Mouse (Mus musculus) liver, embryonic 12.5 days (tissue): Measurements from ENCODE around the gene Olfr1192-ps1. TPM values are rescaled to one million over a fixed set of nuclear protein-coding genes. Genes with fewer than 3 reads are reported as not detected.
"Not testable (repeated sequence)": the region's sequence is repeated elsewhere in the genome, so short reads cannot be mapped to it uniquely, and the experiment has no call there.

Experiments used
- ATAC-seq: fragments of 200-750 bp; cut with Nextera tagmentation; 2 replicates; pipeline ENCODE4 v1.8.0; 2017; ENCODE audit warnings: moderate number of reproducible peaks, mild to moderate bottlenecking, moderate library complexity
- H3K27ac ChIP-seq: fragments of 300-500 bp; sonication (generic); 2 replicates; pipeline ENCODE4 v1.5.1; 2016; ENCODE audit warnings: mild to moderate bottlenecking
- H3K27me3 ChIP-seq: fragments of 300-500 bp; sonication (generic); replicated peaks from 2 replicates; pipeline ENCODE4 v1.6.1; 2016; ENCODE audit warnings: mild to moderate bottlenecking, moderate library complexity
- H3K36me3 ChIP-seq: fragments of 300-500 bp; sonication (generic); 2 replicates; pipeline ENCODE4 v1.6.1; 2016; ENCODE audit warnings: mild to moderate bottlenecking, moderate library complexity
- H3K4me1 ChIP-seq: fragments of 300-500 bp; sonication (generic); 2 replicates; pipeline ENCODE4 v1.6.1; 2016
- H3K4me2 ChIP-seq: fragments of 300-500 bp; sonication (generic); 2 replicates; pipeline ENCODE4 v1.6.1; 2016; ENCODE audit warnings: mild to moderate bottlenecking, moderate library complexity
- H3K4me3 ChIP-seq: fragments of 300-500 bp; sonication (generic); 2 replicates; pipeline ENCODE4 v1.5.1; 2016; ENCODE audit warnings: mild to moderate bottlenecking, moderate library complexity
- H3K9ac ChIP-seq: fragments of 300-500 bp; sonication (generic); 2 replicates; pipeline ENCODE4 v1.6.1; 2016; ENCODE audit warnings: mild to moderate bottlenecking, moderate library complexity
- H3K9me3 ChIP-seq: fragments of 300-500 bp; sonication (generic); replicated peaks from 2 replicates; pipeline ENCODE4 v1.6.1; 2016; ENCODE audit warnings: mild to moderate bottlenecking, moderate library complexity
- WGBS: fragments of 180-500 bp; shearing (Covaris S2); methylation state at CpG from one replicate; pipeline ENCODE4 v1.1.7; 2016; ENCODE audit not compliant: insufficient replicate concordance; 5-methylcytosine and 5-hydroxymethylcytosine counted together
- polyA plus RNA-seq: library from polyadenylated mRNA; unstranded; fragments of >200 nt; fragmentation: Nextera tagmentation; extraction: Ambion mirVana; gene quantifications from 2 replicates; pipeline ENCODE4 v1.2.1, GENCODE M21; 2016

Gene Olfr1192-ps1
- polyA plus RNA-seq: not detected in 2 replicates

DNA sequence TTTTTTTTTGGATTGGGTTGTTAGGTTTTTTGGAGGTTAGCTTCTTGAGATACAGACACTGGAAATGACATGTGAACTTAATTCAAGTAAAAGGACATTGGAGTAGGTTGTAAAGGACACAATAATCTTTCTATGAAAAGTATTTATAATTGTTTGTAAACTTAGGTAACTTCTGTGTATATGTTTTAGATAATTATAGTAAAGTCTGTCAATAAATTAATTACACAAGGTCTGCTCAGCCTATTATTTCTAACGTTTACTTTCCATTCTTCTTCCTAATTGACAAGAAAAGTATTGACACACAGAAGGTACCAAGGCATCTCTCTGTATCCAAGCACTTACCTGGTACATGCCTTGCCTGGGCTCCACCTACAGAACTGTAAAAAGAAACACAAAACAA, at the start of gene Olfr1192-ps1:
Gene Olfr1192-ps1 (plus strand): TSS at position 301 of the 400 bp plus-strand sequence.
- WGBS: 41% methylated on average over 1 of the region's 1 CpGs
- Histone ChIP-seq H3K4me1 (no peaks in the 10 kb centered on the region), H3K27ac (no peak within 1 kb of the TSS), H3K27me3 (no peaks in the 10 kb centered on the region), H3K4me2 (no peak within 1 kb of the TSS), H3K9ac (no peak within 1 kb of the TSS), H3K4me3 (no peak within 1 kb of the TSS), H3K9me3 (no peaks in the 10 kb centered on the region), H3K36me3 (no peaks in the 10 kb centered on the region)
- ATAC-seq: no peak

DNA sequence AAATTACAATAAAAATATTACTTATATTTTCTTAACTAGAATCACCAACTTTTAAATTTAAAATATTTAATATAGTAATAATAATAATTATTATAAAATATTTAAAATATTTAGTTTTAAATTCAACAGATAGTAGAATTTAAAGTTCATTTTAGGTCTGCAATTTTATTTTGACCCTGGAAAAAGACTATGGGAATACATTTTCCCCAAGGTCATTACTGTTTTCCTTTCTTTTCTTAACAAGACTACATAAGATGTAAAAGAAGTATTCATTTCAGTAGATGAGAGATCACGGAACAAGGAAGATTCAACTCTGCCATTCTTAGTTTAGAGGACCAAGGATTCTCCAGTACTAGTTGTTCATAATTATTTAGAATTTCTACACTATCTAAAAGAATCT, 8.1 kb upstream of the Olfr1192-ps1 start, which contains the start of gene Olfr1191-ps1:
Gene Olfr1191-ps1 (plus strand): TSS at position 301 of the 400 bp plus-strand sequence.
- H3K27ac ChIP-seq, H3K9ac ChIP-seq, H3K4me2 ChIP-seq, H3K36me3 ChIP-seq, H3K4me3 ChIP-seq, H3K27me3 ChIP-seq, H3K4me1 ChIP-seq, ATAC-seq, H3K9me3 ChIP-seq: not testable (repeated sequence)
- WGBS: 61% methylated on average over 1 of the region's 1 CpGs

DNA sequence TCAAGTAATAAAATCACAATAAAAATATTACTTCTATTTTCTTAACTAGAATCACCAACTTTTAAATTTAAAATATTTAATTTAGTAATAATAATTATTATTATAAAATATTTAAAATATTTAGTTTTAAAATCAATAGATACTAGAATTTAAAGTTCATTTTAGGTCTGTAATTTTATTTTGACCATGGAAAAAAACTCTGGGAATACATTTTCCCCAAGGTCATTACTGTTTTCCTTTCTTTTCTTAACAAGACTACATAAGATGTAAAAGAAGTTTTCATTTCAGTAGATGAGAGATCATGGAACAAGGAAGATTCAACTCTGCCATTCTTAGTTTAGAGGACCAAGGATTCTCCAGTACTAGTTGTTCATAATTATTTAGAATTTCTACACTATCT, 27.0 kb downstream of the Olfr1192-ps1 start, which contains the start of gene Olfr1193:
Gene Olfr1193 (plus strand): TSS at position 301 of the 400 bp plus-strand sequence.
- not testable (repeated sequence) for H3K36me3 ChIP-seq, ATAC-seq, H3K4me3 ChIP-seq, H3K27me3 ChIP-seq, H3K27ac ChIP-seq, H3K4me1 ChIP-seq, H3K9me3 ChIP-seq, H3K4me2 ChIP-seq, H3K9ac ChIP-seq

DNA sequence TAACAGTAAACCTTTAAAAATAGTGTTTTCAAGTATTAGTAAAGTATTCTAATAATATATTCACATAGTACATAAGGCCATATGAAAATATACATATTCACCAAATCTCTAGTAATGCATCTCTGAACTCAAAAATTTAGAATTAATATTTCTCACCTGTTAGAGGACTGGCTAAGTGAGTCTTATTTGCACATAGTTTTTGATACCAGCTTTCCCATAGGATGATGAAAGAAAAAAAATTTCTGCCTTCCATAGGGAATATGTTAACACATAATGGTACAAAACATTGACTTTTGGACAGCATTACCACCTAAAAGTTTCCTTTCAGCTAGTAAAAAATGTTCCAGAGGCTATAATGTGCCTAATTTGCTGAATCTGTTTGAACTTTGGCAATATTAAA, 40.8 kb downstream of the Olfr1192-ps1 start, which contains the start of gene Olfr1195:
Gene Olfr1195 (minus strand): TSS at position 101 of the 400 bp plus-strand sequence.
- Histone ChIP-seq H3K36me3 (no peaks in the 10 kb centered on the region), H3K4me1 (no peaks in the 10 kb centered on the region), H3K4me3 (no peak within 1 kb of the TSS), H3K9me3 (no peaks in the 10 kb centered on the region), H3K4me2 (no peak within 1 kb of the TSS), H3K9ac (no peak within 1 kb of the TSS), H3K27me3 (no peaks in the 10 kb centered on the region), H3K27ac (no peak within 1 kb of the TSS)
- no peak for ATAC-seq

DNA sequence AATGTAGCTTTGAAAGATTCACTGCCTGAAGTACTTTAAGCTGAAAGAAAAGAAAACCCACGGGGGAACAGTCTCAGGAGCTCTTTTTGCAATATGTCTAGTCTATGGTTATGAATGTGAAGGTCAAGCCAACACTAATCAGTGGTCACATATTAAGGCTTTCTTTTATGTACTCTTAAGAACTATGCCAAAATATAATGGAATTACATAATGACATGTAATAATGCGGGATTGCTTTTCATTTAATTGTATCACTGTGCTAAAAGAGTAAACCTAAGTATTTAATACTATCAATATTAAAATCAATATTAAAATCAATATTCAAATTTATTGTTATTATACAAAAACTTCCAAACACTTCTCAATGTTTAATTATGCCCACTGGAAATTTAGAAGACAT, 56.2 kb downstream of the Olfr1192-ps1 start, which contains the start of gene Olfr1196:
Gene Olfr1196 (minus strand): TSS at position 101 of the 400 bp plus-strand sequence.
- H3K9ac ChIP-seq: no peak within 1 kb of the TSS
- no peak within 1 kb of the TSS for H3K4me2 ChIP-seq
- H3K4me1 ChIP-seq: no peaks in the 10 kb centered on the region
- 65% methylated on average over 2 of the region's 2 CpGs for WGBS
- no peaks in the 10 kb centered on the region for H3K36me3 ChIP-seq
- H3K27me3 ChIP-seq: no peaks in the 10 kb centered on the region
- no peak for ATAC-seq
- H3K27ac ChIP-seq: no peak within 1 kb of the TSS
- no peak within 1 kb of the TSS for H3K4me3 ChIP-seq
- no peaks in the 10 kb centered on the region for H3K9me3 ChIP-seq

Other genes starting within 250 kb of the Olfr1192-ps1 start
- gene Olfr1179, start 242.1 kb upstream of the Olfr1192-ps1 start, polyA plus RNA-seq: not detected in 2 replicates
- not detected in 2 replicates for gene Olfr1180, start 229.4 kb upstream of the Olfr1192-ps1 start, polyA plus RNA-seq
- not detected in 2 replicates for gene Olfr1181, start 222.3 kb upstream of the Olfr1192-ps1 start, polyA plus RNA-seq
- gene Gm13757, start 199.4 kb upstream of the Olfr1192-ps1 start, polyA plus RNA-seq: not detected in 2 replicates
- gene Olfr1183, start 193.6 kb upstream of the Olfr1192-ps1 start, polyA plus RNA-seq: not detected in 2 replicates
- not detected in 2 replicates for gene Olfr1184, start 164.9 kb upstream of the Olfr1192-ps1 start, polyA plus RNA-seq
- not detected in 2 replicates for gene Olfr1185-ps1, start 155.2 kb upstream of the Olfr1192-ps1 start, polyA plus RNA-seq
- gene Olfr1186, start 130.0 kb upstream of the Olfr1192-ps1 start, polyA plus RNA-seq: not detected in 2 replicates
- gene Olfr1188, start 91.6 kb upstream of the Olfr1192-ps1 start, polyA plus RNA-seq: not detected in 2 replicates
- gene Olfr1189, start 62.1 kb upstream of the Olfr1192-ps1 start, polyA plus RNA-seq: not detected in 2 replicates
- not detected in 2 replicates for gene Olfr1191-ps1, start 8.0 kb upstream of the Olfr1192-ps1 start, polyA plus RNA-seq
- gene Olfr1193, start 27.1 kb downstream of the Olfr1192-ps1 start, polyA plus RNA-seq: not detected in 2 replicates
- not detected in 2 replicates for gene Olfr1195, start 40.7 kb downstream of the Olfr1192-ps1 start, polyA plus RNA-seq
- not detected in 2 replicates for gene Olfr1196, start 56.1 kb downstream of the Olfr1192-ps1 start, polyA plus RNA-seq
- not detected in 2 replicates for gene Olfr1197, start 83.9 kb downstream of the Olfr1192-ps1 start, polyA plus RNA-seq
- not detected in 2 replicates for gene Olfr1198, start 102.9 kb downstream of the Olfr1192-ps1 start, polyA plus RNA-seq
- gene Olfr1199, start 112.0 kb downstream of the Olfr1192-ps1 start, polyA plus RNA-seq: not detected in 2 replicates
- gene Olfr1200, start 122.0 kb downstream of the Olfr1192-ps1 start, polyA plus RNA-seq: not detected in 2 replicates
- not detected in 2 replicates for gene Olfr1201, start 144.5 kb downstream of the Olfr1192-ps1 start, polyA plus RNA-seq
- not detected in 2 replicates for gene Olfr1202, start 166.0 kb downstream of the Olfr1192-ps1 start, polyA plus RNA-seq
- gene Olfr1205, start 181.2 kb downstream of the Olfr1192-ps1 start, polyA plus RNA-seq: not detected in 2 replicates
- not detected in 2 replicates for gene Olfr1204, start 200.8 kb downstream of the Olfr1192-ps1 start, polyA plus RNA-seq
- gene Olfr1206, start 214.7 kb downstream of the Olfr1192-ps1 start, polyA plus RNA-seq: not detected in 2 replicates